Mouse (Mus musculus) neutrophil, adult 5-6 weeks (primary cell): ENCODE results near the gene Cab39l. TPM values are rescaled to one million over a fixed set of nuclear protein-coding genes. Genes with fewer than 3 reads are reported as not detected.
"Not testable (repeated sequence)": the region's sequence is repeated elsewhere in the genome, so short reads cannot be mapped to it uniquely, and the experiment has no call there.

Source experiments
- ATAC-seq: fragments of 151-379, 151-347 bp; 2 replicates; pipeline ENCODE4 v1.8.0; 2017; ENCODE audit warnings: mild to moderate bottlenecking, moderate TSS enrichment; ENCODE audit not compliant: insufficient number of reproducible peaks, poor library complexity, low FRiP score, severe bottlenecking; ENCODE audit errors: extremely low read depth
- total RNA-seq: library from RNA; stranded (forward); fragments of 200-1000 nt; gene quantifications from 2 replicates; pipeline ENCODE4 v1.2.3, GENCODE M21; 2017

The Cab39l gene
- total RNA-seq, 1 experiment from 2014 or later, result 54.2 TPM

DNA sequence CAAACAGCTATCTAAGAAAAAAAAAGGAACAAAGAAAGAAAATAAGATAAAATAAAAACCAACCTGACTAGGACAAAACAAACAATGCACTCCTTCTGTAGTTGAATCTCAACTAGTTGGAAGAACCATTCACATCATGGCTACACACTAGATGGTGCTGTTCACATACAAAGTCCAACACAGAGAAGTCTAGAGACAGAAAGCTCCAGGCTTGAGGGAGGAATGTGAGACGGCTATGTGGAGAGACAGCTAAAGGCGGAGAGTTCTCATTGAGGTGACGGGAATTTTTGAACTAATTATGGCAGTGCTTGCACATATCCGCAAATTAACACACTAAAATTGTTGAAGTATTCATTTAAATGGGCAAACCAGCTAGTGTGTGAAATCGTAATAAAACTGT, 113.3 kb downstream of the Cab39l start:
- ATAC-seq, result no peak

DNA sequence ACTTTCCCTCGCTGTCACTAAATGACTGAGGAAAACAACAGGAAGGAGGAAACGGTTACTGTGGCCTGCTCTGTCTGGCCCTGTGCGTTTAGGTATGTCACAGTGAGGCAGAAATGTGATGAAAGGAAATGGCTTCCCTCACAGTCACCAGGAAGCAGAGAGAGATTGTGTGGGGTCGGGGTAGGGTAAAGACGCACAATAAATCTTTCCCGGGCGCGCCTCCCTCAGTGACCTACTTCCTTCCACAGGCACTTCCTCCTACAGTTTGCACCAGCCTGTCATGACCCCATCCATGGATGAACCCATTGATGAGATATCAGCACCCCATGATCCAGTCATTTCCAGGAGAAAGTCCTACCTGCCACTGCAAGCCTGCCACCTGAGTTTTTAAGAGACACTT, 114.2 kb downstream of the Cab39l start:
- no peak for ATAC-seq

DNA sequence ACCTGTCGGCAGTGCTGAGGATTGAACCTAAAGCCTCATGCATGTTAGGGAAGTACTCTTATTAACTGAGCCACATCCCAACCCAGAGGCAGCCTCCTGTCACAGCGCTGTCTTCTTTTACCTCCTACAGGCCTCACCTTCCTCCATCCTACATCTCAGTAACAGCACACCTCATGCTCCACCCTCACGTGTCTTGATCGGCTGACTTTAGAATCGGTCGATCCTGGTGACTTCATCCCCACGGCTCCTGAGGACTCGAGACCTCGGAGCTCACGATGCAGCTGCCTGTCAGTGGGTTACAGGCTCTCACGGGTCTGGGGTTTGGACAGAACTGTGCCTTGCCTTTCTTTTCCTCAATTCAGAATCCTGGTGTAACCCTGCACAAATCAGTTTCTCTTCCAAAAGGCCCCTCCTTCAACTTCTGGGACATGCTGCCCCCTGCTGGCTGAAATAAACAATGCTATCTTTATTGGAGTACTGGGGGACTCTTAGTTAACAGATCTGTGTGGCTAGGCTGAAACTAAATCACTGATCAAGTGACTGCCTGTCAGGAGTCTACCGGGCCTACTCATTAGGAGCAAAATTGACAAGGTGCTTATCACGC, 115.3 kb downstream of the Cab39l start:
- ATAC-seq, result peak; percentile 40

DNA sequence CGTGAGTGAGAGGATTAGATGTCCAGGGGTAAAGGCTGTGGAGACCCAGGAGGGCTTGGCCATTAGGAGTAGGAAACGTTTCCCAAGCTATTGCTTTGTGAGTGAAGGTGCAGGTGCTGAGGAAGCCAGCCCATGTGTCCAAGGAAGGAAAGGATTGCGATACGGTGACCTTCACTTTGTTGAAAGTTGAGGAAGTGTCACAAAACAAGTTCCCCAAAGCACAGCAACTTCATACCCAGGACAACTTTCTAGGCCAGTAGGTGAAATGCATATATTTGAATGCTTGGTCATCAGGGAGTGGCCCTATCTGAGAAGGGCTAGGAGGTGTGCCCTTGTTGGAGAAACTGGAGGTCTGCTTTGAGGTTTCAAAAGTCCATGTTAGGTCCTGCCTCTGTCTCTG, 116.3 kb downstream of the Cab39l start:
- peak; percentile 47 for ATAC-seq

DNA sequence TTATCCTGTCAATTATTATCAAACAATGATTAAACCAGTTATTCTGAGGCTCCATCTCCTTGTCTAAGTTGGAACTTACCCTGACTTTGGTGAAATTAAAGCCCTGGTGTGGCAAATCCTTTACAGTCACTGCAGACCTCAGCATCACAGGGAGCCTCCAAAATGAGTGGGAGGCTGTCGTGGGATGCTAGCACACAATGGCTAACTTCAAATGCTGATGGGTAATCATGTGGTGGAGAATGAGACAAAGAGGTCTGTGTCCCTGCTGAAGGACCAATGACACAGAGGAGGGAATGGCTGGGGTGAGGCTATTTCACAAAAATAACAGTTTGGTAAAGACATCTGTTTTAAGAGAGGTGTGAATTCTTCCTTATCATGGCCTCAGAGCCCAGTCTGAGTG, 117.1 kb downstream of the Cab39l start:
- no peak for ATAC-seq

DNA sequence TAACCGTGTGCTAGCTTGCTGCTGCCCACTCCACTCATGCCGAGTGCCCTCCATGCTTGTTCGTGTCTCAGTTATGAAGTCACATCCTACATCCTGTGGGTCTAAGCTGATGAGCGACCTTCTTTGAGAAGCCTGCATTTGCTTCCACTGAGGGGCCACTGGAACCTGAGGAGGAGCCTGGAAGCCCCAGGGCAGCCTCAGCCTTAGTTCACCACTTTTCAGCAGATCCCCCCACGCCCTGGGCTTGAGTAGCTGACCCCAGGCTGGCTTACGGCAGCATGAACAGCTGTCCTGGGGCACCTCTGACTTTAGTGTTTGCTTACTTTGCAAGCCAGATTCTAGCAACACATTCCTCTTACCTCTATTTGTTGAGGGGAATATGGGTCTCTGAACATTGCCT, 126.0 kb downstream of the Cab39l start:
- no peak for ATAC-seq

DNA sequence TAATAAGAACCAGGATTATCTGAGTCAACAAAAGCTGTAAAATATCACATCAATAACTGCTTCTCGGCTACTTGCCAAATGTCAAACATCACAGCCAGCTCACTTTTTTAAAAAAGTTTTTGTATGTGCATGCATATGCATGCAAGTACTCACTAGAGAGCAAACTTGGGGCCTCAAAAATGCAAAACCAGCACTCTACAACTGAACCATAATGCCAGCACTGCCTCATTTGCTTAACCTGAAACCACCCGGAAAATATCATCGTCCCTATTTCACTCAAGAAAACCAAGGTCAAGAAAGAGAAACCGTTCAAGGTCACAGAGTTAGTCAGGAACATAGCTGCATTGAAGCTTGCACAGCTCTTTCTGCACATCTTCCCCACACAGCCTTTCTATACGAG, 135.6 kb downstream of the Cab39l start:
- ATAC-seq, result no peak

DNA sequence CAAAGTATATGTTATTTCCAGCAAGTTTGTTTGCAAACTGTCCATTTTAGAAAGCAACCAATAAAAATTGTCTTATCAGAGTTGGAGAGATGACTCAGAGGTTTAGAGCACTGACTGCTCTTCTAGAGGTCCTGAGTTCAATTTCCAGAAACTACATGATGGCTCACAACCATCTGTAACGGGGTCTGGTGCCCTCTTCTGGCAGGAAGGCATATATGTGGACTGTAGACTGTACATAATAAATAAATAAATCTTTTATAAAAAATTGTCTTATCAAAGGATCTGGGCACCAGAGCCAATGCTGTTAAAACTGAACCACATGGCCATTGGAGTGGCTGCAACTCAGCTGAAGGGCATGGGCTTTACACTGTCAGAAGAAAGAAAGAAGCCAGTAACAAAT, 149.8 kb downstream of the Cab39l start:
- no peak for ATAC-seq

DNA sequence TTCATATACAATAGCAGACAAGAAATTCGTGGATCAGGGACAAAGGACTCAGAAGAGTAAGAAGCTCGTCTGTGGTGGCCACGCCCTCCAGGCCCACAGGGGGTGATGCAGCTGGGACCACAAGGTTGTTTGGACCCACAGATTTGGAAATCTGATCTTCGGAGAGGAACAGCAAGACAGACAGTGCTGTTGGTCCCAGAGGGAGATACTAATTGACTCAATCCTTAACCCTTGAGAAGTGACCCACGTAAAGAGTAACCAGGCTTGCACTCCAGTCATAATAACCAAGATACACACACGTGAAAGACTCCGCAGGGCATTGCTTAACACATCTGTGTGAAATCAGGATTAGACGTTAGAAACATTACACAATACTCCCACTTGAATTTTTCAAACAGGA, 151.1 kb downstream of the Cab39l start:
- no peak for ATAC-seq

DNA sequence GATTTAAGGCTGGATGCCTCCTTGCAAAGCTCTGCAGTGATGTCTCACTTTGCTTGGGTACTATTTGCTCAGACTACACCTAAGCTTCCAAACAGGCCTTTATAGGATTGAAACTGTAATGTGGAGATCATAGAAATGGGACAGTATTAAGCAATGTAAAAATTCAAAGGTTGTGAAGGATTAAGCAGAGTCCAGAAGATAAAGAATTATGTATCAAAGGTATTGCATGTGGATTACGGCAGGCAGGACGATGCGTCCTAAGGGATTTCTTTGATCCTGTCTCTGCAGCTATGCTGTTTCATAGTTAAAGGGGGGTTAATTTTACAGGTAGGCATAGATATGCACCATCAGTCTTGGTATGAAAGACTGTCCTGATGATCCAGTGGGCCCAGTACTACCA, 151.8 kb downstream of the Cab39l start:
- ATAC-seq, result no peak

DNA sequence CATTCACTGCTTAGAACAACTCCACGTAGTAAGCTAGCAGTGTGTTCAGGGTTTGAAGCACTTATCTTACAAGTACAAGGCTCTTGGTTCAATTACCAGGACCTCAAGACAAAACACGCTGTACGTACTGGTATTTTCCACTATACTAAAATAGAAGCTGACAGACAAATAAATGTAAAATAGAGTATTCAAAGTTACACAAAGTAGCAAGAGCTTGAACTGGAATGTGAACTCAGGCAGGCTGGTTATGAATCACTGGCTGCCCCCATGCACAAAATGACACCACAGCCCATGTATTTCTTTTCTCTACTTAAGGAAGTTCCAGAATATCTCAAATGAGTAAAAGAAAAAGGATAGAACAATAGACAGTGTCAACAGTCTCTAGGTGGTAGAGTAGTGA, 154.2 kb downstream of the Cab39l start:
- no peak for ATAC-seq

DNA sequence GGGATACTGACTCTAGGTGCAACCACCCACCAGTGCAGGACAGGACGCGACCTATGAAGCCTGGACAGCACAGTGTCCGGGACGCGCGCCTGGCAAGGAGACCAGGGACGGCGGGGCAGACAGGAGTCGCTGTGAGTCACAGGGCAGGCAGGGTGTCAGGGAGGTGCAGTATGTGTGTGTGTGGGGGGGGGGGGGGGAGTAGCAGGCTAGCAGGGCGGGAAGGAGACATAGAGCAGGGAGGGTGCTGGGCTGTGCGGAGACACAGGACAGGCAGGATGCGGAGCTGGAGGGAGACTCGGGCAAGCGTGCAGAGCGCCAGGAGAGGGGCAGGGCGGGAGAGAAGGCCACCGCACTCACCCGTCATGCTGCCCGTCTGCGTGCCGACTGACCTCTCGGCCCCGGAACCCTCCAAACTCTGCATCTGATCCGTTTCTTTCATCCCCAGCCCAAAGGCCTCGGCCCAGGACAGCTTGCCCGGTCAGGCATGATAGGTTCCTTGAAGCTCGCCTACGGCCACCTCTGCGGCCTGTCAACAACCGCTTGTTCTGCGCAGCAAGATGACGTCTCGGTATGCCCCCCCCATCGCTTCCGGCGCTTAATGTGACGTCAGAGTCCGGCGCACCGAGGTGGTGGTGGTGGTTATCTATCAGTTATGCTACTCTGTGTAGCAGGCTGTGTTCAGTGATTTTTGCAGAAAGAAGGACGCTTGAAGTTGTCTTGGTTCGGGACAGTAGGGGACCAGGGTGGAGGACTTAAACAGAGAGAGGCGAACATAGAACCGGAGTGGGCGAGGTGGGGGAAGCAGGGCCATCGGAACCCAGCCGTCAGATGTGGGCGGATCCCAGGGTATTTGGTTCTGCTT, 156.9 kb downstream of the Cab39l start, which contains the start of gene Cdadc1:
Gene Cdadc1 (minus strand): TSS at position 562 of the 862 bp plus-strand sequence.
- ATAC-seq, result peak; percentile 98

DNA sequence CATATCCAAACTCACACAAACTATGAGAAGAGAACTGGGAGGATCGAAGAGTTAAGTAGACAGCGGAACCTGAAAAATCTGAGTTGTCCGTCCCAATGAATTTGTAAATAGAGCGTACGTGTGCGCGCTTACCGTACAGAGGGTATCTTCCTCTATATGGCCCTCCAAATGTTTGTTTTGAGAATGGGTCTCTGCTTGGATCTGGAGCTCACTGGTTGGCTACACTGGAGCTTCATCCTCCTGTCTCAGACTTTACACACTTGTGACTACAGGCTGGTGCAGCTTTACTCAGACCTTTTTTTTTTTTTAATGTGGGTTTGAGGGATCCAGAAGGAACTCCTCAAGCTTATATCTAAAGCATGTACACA, 157.5 kb downstream of the Cab39l start:
- ATAC-seq, result no peak

DNA sequence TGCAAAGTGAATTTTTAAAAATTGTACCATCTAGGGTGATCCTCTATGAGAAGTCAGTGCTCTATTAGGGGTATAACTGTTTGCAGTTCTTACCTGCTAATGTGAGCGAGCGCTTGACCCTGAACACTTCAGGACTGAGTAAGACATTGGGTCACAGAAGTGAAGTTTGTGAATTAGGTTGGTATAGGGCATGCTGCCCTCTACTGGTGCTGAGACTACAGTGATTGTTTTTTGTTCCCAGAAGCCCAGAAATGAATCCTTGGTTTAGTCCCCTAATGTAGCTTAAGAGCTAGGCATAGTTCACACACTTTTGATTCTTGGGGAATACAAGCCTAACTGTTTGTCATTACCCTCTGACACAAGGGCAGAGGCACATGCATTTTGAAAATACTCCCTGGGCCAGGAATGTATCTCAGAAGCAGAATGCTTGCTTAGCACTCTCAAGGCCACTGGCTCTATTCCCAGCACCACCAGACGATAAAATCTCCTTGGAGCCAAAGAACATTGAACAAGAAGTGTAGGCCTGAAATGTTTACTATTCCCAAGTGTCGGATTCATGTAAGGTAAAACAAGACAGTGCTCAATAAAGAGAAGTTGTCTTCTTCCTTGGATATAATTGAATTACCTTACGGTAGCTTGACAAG, 163.4 kb downstream of the Cab39l start:
- peak; percentile 45; the same call in 1 of the 2 replicates for ATAC-seq

DNA sequence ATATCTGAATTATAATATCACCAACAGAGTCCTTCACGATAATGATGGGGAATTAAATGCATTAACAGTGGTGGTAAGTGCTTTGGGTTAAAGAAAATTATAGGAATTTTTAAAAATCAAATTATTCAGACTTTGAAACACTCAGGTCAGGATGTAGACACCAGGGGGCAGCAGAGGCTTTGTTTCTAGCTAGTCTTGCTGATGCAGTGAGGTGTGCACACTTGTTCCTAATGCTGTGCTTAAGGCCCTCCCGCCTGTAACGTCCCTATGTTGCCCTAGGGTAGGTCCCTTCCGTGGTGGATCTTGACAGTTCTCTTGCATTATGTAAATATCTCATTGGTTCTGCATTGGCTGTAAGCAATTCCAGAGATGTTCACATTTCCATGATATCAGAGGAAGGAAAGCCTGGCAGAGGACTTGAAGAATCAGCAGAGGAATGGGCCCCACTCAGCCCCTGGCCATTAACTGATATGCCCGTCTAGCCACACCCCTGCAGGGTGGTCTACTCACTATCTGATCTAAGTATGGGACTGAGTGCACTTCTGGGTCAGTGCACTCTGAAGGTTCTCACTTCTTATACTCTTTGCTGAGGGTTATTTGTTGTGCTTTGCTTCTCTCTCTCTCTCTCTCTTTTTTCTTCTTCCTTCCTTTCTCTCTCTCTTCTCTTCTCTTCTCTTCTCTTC, 165.0 kb downstream of the Cab39l start:
- ATAC-seq, result peak; percentile 64; the same call in 1 of the 2 replicates

DNA sequence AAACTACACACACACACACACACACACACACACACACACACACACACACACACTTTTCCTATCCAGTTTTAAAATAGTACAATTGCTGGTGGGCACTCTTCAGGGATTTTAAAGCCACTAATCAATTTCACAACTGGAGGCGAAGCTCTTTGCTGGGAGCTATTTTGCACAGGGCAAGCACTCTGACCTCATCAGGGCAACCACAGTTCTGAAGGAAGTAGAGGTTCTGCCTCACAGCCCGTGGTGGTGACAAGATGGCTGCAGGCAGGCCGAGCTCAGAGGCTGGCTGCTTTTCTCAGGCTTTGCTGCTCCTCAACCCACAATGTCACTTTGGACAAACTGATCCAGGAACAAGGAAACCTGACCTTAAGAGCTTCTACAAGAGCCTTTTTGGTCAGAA, 166.2 kb downstream of the Cab39l start:
- no peak for ATAC-seq

DNA sequence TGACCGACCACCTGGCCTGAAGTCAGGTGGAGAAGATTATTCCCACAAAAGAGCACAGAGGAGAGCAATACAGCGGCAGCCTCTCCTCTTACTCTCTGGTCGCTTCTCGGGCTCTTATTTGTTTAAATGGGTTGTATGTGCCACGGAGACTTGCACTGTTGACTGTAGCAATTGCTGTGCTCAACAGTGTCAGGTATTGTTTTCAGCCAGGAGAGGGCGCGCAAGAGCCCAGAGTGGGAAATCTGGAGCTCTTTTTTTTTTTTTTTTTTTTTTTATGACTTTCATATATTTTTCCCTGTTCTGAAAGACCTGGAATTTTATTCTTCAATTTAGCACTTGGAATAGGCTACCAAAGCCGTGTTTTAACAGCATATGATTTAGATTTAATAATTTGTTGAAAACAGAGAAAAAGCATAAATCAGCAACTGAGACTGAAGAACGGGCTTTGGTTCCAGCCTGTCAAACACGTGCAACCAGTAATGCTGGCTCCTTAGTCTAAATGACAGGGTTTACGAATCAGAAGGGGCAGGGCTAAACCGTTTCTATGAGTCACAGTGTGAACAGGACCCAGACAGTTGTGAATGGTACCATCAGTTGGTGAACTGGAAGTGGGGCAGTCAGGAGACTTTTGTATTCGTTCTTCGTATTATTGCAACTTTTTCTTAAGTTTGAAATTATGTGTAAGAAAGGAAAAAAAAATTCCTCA, 172.3 kb downstream of the Cab39l start:
- no peak for ATAC-seq

DNA sequence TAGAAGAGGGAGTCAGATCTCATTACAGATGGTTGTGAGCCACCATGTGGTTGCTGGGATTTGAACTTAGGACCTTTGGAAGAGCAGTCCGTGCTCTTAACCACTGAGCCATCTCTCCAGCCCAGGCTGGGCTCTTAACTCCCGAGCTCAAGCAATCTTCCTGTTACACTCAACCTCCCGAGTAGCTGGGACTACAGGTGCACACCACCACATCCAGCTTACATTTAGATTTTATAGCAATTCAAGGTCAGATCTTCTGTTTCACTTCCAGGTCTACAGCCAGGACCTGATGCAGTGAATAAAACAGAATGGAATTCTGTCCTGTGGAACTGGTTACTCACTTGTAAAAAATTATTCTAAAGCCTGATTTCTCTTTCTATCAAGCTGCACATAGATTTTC, 173.4 kb downstream of the Cab39l start:
- not testable (repeated sequence) for ATAC-seq

DNA sequence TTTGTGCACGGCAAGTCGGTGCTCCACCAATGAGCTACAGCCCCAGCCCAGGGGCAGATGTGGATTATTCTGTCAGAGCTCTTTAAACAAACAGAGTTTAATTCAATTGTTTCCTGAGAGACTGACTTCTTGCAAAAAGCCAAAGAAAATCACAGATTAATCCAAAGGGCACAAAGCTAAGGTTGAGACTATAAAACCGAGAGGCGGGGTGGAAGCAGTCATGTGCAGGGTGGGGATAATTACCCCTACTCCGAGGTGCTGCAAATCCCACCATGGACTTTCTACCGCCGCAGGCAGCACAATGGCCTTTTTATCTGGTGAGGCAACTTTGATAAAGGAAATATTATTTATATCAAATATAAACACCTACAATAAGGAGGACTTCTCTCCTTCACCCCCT, 176.0 kb downstream of the Cab39l start:
- ATAC-seq, result no peak
